Mouse (Mus musculus) heart, embryonic 16.5 days (tissue): ENCODE results near the gene 2310039H08Rik. TPM values are rescaled to one million over a fixed set of nuclear protein-coding genes. Genes with fewer than 3 reads are reported as not detected.

Experiments
- ATAC-seq: fragments of 200-750 bp; cut with Nextera tagmentation; replicated peaks from 2 replicates; pipeline ENCODE4 v1.8.0; 2017; ENCODE audit warnings: moderate number of reproducible peaks; ENCODE audit not compliant: insufficient read depth, low FRiP score; ENCODE audit errors: extremely low read depth
- H3K27ac ChIP-seq: fragments of 300-500 bp; sonication (generic); 2 replicates; pipeline ENCODE4 v1.5.1; 2014; ENCODE audit warnings: mild to moderate bottlenecking, low read length, control low read depth, moderate library complexity
- H3K27me3 ChIP-seq: fragments of 300-500 bp; sonication (generic); 2 replicates; pipeline ENCODE4 v1.6.1; 2014; ENCODE audit warnings: low read length, mixed read lengths; ENCODE audit not compliant: control insufficient read depth, insufficient read depth
- H3K36me3 ChIP-seq: fragments of 300-500 bp; sonication (generic); 2 replicates; pipeline ENCODE4 v1.6.1; 2014; ENCODE audit not compliant: control insufficient read depth, insufficient read depth
- H3K4me1 ChIP-seq: fragments of 300-500 bp; sonication (generic); 2 replicates; pipeline ENCODE4 v1.6.1; 2014; ENCODE audit warnings: low read length, mixed read lengths; ENCODE audit not compliant: control insufficient read depth, insufficient read depth
- H3K4me2 ChIP-seq: fragments of 300-500 bp; sonication (generic); 2 replicates; pipeline ENCODE4 v1.6.1; 2014; ENCODE audit warnings: low read depth, mild to moderate bottlenecking, control low read depth, low read length
- H3K4me3 ChIP-seq: fragments of 300-500 bp; sonication (generic); 2 replicates; pipeline ENCODE4 v1.5.1; 2014; ENCODE audit warnings: mild to moderate bottlenecking, control low read depth, low read length
- H3K9ac ChIP-seq: fragments of 300-500 bp; sonication (generic); 2 replicates; pipeline ENCODE4 v1.6.1; 2014; ENCODE audit warnings: low read length, control low read depth
- H3K9me3 ChIP-seq: fragments of 300-500 bp; sonication (generic); replicated peaks from 2 replicates; pipeline ENCODE4 v1.6.1; 2016; ENCODE audit warnings: low read length; ENCODE audit not compliant: control insufficient read depth
- WGBS: fragments of 180-500 bp; shearing (Covaris S2); extraction: QIAGEN DNeasy Blood & Tissue Kit; methylation state at CpG from one replicate; pipeline ENCODE4 v1.1.7; 2014; 5-methylcytosine and 5-hydroxymethylcytosine counted together
- polyA plus RNA-seq: library from polyadenylated mRNA; unstranded; fragments of >200 nt; fragmentation: Nextera tagmentation; extraction: Ambion mirVana; gene quantifications from 2 replicates; pipeline ENCODE4 v1.2.1, GENCODE M21; 2015

The 2310039H08Rik gene
- polyA plus RNA-seq, 1 experiment from 2014 or later: 52.0 TPM

DNA sequence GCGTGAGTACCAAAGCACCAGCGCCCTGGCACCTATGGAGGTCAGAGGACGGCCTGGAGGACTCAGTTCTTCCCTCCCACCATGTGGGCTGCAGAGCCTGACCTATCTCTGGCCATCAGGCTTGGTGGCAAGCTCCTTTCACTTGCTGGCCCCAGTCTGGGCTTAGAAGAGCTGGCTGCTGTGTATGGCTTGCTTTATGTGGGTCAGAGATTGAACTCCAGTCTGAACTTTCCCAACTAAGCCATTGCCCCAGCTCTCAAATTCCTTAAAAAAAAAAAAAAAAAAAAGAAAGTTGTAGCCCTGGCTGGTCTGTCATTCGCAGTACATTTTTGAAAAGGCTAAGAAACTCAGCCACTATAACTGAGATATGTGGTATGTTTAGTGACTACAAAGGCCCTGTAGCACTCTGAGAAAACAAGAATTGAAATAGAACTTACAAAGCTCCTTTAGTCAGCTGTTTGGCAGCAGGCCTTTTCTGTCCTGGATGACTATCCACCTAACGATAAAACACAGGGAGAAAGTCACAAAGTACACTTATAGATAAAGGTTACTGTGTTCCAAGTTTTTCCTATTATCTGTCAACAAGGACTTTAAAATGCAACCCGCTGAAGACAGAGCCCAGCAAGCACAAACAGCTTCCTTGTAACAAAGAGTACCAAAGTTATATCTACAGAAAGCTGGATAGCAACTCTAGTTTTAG is 36.8 kb downstream of the 2310039H08Rik start:
- H3K36me3 ChIP-seq: peaks cover 36% of the 10 kb centered on the region
- H3K4me3 ChIP-seq: no peak overlapping the region
- ATAC-seq: peak; percentile 37
- H3K4me2 ChIP-seq: no peak overlapping the region
- H3K4me1 ChIP-seq: peaks cover 5% of the 10 kb centered on the region; the same call in 1 of the 2 replicates
- no peaks in the 10 kb centered on the region for H3K27me3 ChIP-seq
- H3K9ac ChIP-seq: no peak overlapping the region
- peak overlapping the region; percentile 83 for H3K27ac ChIP-seq
- WGBS: 62% methylated on average over 6 of the region's 6 CpGs
- H3K9me3 ChIP-seq: no peaks in the 10 kb centered on the region

DNA sequence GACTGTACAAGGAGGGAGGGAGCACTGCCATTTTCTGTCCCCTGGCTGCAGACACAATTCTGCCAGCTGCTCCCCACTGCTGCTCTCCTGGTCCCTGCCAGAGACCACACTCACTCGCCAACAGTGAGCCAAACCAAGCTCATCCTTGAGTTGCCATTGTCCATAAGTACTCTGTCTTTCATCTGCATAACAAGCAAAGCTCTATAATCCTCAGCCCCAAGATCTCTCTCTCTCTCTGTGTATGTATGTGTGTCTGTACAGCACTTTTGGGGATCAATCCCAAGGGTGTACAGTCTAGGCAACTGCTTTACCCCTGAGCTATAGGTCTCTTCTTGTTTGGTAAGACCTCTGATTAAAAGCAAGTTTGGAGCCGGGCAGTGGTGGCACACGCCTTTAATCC is 38.2 kb downstream of the 2310039H08Rik start:
- no peak overlapping the region for H3K27ac ChIP-seq
- no peaks in the 10 kb centered on the region for H3K27me3 ChIP-seq
- H3K4me2 ChIP-seq: no peak overlapping the region
- peaks cover 36% of the 10 kb centered on the region for H3K36me3 ChIP-seq
- 86% methylated on average over 3 of the region's 3 CpGs for WGBS
- ATAC-seq: no peak
- no peaks in the 10 kb centered on the region for H3K9me3 ChIP-seq
- H3K9ac ChIP-seq: no peak overlapping the region
- H3K4me1 ChIP-seq: peaks cover 5% of the 10 kb centered on the region; the same call in 1 of the 2 replicates
- H3K4me3 ChIP-seq: no peak overlapping the region

DNA sequence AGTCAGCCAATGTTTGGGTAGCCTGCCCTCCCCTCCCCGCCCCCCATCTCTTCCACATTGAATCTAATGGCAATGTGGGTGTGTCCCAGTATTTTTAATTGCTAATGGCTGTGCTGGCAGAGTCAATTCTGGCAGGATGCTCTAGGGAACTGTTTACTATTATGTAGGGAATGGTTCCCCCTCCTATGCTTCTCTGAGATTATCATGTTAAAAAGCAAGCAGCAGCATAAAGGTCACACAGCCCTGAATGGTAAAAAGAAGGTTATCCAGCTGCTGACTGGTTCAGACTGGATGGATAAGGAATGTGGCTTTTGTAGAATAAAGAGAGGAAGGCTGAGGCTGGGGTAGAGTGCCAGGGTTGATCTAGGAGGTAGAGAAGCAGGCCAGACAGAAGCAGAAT is 40.0 kb downstream of the 2310039H08Rik start:
- Histone ChIP-seq H3K4me1 (peaks cover 5% of the 10 kb centered on the region; the same call in 1 of the 2 replicates), H3K4me2 (no peak overlapping the region), H3K9ac (no peak overlapping the region), H3K27me3 (no peaks in the 10 kb centered on the region), H3K9me3 (no peaks in the 10 kb centered on the region), H3K36me3 (peaks cover 21% of the 10 kb centered on the region), H3K4me3 (no peak overlapping the region), H3K27ac (no peak overlapping the region)
- 96% methylated on average over 1 of the region's 1 CpGs for WGBS
- no peak for ATAC-seq

DNA sequence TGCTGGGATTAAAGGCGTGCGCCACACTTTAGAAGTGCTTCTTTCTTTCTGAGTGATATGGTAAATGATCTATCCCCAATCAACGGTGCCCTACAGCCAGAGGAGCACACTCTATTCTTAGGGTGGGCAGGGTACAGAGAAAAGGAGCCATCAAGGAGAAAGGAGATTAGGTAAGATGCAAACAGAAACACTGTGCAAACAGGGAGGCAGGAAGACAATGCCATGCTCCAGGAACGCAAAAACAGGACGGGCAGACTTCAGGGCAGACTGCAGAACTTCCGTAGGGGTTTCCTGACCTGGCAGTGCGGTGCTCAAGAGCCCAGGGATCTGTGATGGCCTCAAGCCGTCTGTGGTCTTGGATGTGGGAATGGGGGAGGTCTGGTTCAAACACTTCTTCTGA is 41.2 kb downstream of the 2310039H08Rik start:
- Histone ChIP-seq H3K4me2 (no peak overlapping the region), H3K27me3 (no peaks in the 10 kb centered on the region), H3K4me3 (no peak overlapping the region), H3K4me1 (0 out of 2 replicates have a peak, but pooled peaks cover 2% of the 10 kb centered on the region), H3K36me3 (peaks cover 10% of the 10 kb centered on the region), H3K9me3 (no peaks in the 10 kb centered on the region), H3K27ac (no peak overlapping the region), H3K9ac (no peak overlapping the region)
- WGBS: 72% methylated on average over 8 of the region's 8 CpGs
- ATAC-seq: no peak

DNA sequence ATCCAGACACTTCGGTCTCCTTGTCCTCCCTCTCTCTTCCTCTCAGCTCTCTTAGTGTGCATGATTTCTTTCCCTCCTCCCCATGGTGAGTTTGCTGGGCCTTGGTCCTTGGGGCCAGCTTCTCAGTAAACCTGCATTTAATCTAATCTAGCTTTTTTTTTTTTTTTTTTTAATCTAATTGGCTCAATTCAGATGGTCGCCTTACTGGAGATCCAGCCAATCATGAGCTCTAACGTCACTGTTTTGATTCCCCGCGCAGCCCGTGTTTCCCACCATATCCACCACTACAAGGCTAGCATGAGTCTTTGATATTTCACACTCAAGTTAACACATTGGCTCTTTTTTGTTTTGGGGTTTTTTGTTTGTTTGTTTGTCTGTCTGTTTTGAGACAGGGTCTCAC is 42.1 kb downstream of the 2310039H08Rik start:
- 88% methylated on average over 6 of the region's 6 CpGs for WGBS
- H3K9ac ChIP-seq: no peak overlapping the region

DNA sequence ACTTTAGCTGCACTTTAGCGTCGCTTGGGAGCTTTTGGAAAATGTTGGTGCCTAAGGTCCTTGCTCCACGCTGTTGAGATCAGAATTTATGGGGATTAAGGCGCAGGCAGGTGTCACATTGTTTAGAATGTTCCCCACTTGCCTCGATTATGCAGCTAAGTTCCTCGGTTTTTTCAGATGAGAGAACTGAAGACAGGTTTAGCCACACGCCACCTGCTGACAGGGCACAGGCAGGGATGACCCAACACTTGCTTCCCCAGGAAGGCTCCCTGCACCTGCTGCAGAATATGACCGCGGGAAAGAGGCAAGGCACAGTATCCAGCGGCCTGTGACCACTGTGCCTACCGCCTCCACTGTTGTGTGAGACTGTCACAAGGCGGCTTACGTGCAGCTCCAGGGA is 43.9 kb downstream of the 2310039H08Rik start:
- no peak overlapping the region for H3K4me2 ChIP-seq
- H3K27me3 ChIP-seq: no peaks in the 10 kb centered on the region
- no peak overlapping the region for H3K9ac ChIP-seq
- WGBS: 81% methylated on average over 13 of the region's 13 CpGs
- no peak for ATAC-seq
- no peak overlapping the region for H3K4me3 ChIP-seq
- H3K4me1 ChIP-seq: no peaks in the 10 kb centered on the region
- no peaks in the 10 kb centered on the region for H3K9me3 ChIP-seq
- H3K36me3 ChIP-seq: peaks cover 12% of the 10 kb centered on the region
- H3K27ac ChIP-seq: no peak overlapping the region

More for the DNA sequence above, 42.1 kb downstream of the 2310039H08Rik start:
- no peak for ATAC-seq
- Histone ChIP-seq H3K27ac (no peak overlapping the region), H3K27me3 (no peaks in the 10 kb centered on the region), H3K4me3 (no peak overlapping the region), H3K36me3 (peaks cover 10% of the 10 kb centered on the region), H3K4me1 (no peaks in the 10 kb centered on the region), H3K4me2 (no peak overlapping the region), H3K9me3 (no peaks in the 10 kb centered on the region)

DNA sequence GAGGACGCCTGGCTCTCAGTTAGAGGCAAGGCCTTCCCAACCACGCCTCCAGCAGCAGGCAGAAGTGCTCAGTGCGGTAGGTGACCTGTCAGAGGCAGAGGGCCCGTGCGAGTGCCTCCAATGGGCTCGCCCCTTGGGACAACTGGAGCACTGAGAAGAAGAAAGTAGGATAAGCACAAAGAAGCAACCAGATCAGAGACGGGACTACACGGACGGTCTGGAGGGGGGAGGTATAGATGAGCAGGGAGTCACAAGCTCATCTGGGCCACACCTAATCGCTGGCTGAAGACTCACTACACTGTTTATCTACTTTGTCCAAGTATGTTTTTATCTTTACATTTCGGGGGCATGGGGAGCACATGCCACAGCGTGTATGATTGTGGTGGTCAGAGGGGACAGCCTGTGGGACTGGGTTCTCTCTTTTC is 45.3 kb downstream of the 2310039H08Rik start:
- ATAC-seq: no peak
- Histone ChIP-seq H3K4me2 (no peak overlapping the region), H3K36me3 (peaks cover 16% of the 10 kb centered on the region), H3K27ac (no peak overlapping the region), H3K9me3 (no peaks in the 10 kb centered on the region), H3K4me1 (no peaks in the 10 kb centered on the region), H3K27me3 (no peaks in the 10 kb centered on the region), H3K4me3 (no peak overlapping the region), H3K9ac (no peak overlapping the region)
- 89% methylated on average over 12 of the region's 12 CpGs for WGBS

DNA sequence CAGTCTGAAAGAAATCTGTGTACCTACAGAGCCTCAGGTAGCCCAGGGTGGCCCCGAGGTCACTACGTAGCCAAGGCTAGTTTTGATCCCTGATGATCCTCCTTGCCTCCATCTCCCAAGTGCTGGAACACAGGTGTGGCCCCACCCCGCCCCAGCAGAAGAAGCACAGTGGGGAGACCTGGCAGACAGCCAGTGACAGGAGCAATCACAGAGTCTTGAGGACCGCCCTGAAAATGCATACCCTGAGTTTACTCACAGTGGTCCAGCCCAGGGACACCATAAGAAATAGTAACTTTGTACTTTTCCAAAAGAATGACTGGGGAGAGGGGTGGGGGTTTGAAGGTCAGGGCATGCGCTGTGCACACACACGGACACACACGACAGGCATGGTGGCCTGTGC is 48.2 kb downstream of the 2310039H08Rik start:
- Histone ChIP-seq H3K4me1 (no peaks in the 10 kb centered on the region), H3K9me3 (no peaks in the 10 kb centered on the region), H3K27me3 (no peaks in the 10 kb centered on the region), H3K4me2 (no peak overlapping the region), H3K4me3 (no peak overlapping the region), H3K36me3 (peaks cover 28% of the 10 kb centered on the region), H3K27ac (no peak overlapping the region), H3K9ac (no peak overlapping the region)
- no peak for ATAC-seq
- WGBS: 92% methylated on average over 7 of the region's 7 CpGs
